Mouse (Mus musculus) limb, embryonic 14.5 days (tissue): ENCODE results near the gene Cdk9. TPM values are rescaled to one million over a fixed set of nuclear protein-coding genes. Genes with fewer than 3 reads are reported as not detected.
A peak's percentile ranks its signal among the peaks of the same experiment; 100 is the strongest.

Experiments
- ATAC-seq: fragments of 200-750 bp; cut with Nextera tagmentation; 2 replicates; pipeline ENCODE4 v1.8.0; 2017; ENCODE audit warnings: low read depth, moderate number of reproducible peaks, moderate TSS enrichment; ENCODE audit not compliant: low FRiP score
- DNase-seq: peaks from one replicate; pipeline ENCODE4 v3.0.0-alpha.2; 2015; ENCODE audit warnings: low spot score
- H3K27ac ChIP-seq: fragments of 300-500 bp; sonication (generic); replicated peaks from 2 replicates; pipeline ENCODE4 v1.5.1; 2014; ENCODE audit warnings: low read depth, mild to moderate bottlenecking, low read length, moderate library complexity, mixed read lengths
- H3K27me3 ChIP-seq: fragments of 300-500 bp; sonication (generic); 2 replicates; pipeline ENCODE4 v1.6.1; 2014; ENCODE audit warnings: low read length, mixed read lengths; ENCODE audit not compliant: control insufficient read depth, insufficient read depth
- H3K36me3 ChIP-seq: fragments of 300-500 bp; sonication (generic); 2 replicates; pipeline ENCODE4 v1.6.1; 2014; ENCODE audit warnings: mild to moderate bottlenecking, low read length, moderate library complexity, mixed read lengths; ENCODE audit not compliant: control insufficient read depth, insufficient read depth
- H3K4me1 ChIP-seq: fragments of 300-500 bp; sonication (generic); 2 replicates; pipeline ENCODE4 v1.6.1; 2014; ENCODE audit warnings: antibody characterized with exemption, low read length, mixed read lengths; ENCODE audit not compliant: control insufficient read depth, insufficient read depth
- H3K4me2 ChIP-seq: fragments of 300-500 bp; sonication (generic); replicated peaks from 2 replicates; pipeline ENCODE4 v1.6.1; 2014; ENCODE audit warnings: low read depth, mild to moderate bottlenecking, low read length, moderate library complexity; ENCODE audit not compliant: severe bottlenecking
- H3K4me3 ChIP-seq: fragments of 300-500 bp; sonication (generic); replicated peaks from 2 replicates; pipeline ENCODE4 v1.5.1; 2014; ENCODE audit warnings: low read length
- H3K9ac ChIP-seq: fragments of 300-500 bp; sonication (generic); 2 replicates; pipeline ENCODE4 v1.6.1; 2014; ENCODE audit warnings: mild to moderate bottlenecking, low read depth, low read length, moderate library complexity; ENCODE audit not compliant: severe bottlenecking
- H3K9me3 ChIP-seq: fragments of 300-500 bp; sonication (generic); 2 replicates; pipeline ENCODE4 v1.6.1; 2016; ENCODE audit warnings: low read length; ENCODE audit not compliant: control insufficient read depth
- POLR2A ChIP-seq: fragments of 200-500 bp; IDR thresholded peaks from 2 replicates; pipeline ENCODE4 v1.8.0; 2012; ENCODE audit warnings: inconsistent platforms, mild to moderate bottlenecking, moderate library complexity, borderline replicate concordance; ENCODE audit not compliant: insufficient read depth, insufficient read length; ENCODE audit errors: extremely low read depth
- WGBS: fragments of 180-500 bp; shearing (Covaris S2); extraction: QIAGEN DNeasy Blood & Tissue Kit; methylation state at CpG from one replicate; pipeline ENCODE4 v1.1.7; 2014; 5-methylcytosine and 5-hydroxymethylcytosine counted together
- polyA plus RNA-seq, 2 experiments: library from polyadenylated mRNA; depleted of rRNA in 1 of 2; stranded (reverse) in 1 of 2; unstranded in 1 of 2; fragments of >200 nt; fragmentation: Nextera tagmentation in 1 of 2; extraction: Ambion mirVana in 1 of 2; gene quantifications; 2 replicates each; pipeline versions ENCODE4 v1.2.1 to v1.2.3; 2012 to 2014

Gene Cdk9
- polyA plus RNA-seq, 2 experiments: 84.7 to 211 TPM

- no peaks in the 10 kb centered on the region for H3K27me3 ChIP-seq
- peaks cover 26% of the 10 kb centered on the region for H3K4me1 ChIP-seq
- H3K36me3 ChIP-seq: no peaks in the 10 kb centered on the region
- DNase-seq (no peak), ATAC-seq (no peak)
- no peak overlapping the region for H3K27ac ChIP-seq
- no peak overlapping the region for H3K4me2 ChIP-seq
- H3K9ac ChIP-seq: no peak overlapping the region; the same call in 1 of the 2 replicates
- no peak for TF ChIP-seq POLR2A
- no peaks in the 10 kb centered on the region for H3K9me3 ChIP-seq
- 34% methylated on average over 4 of the region's 4 CpGs for WGBS
- no peak overlapping the region for H3K4me3 ChIP-seq
These were observed 21.6 kb upstream of the Cdk9 start for GRCm38 (mm10) chr2:32734480-32734879.

- Histone ChIP-seq H3K4me3 (no peak overlapping the region), H3K9ac (no peak overlapping the region), H3K27ac (no peak overlapping the region), H3K36me3 (no peaks in the 10 kb centered on the region), H3K9me3 (no peaks in the 10 kb centered on the region), H3K4me1 (peaks cover 36% of the 10 kb centered on the region), H3K4me2 (no peak overlapping the region), H3K27me3 (no peaks in the 10 kb centered on the region)
- 78% methylated on average over 6 of the region's 6 CpGs for WGBS
- ATAC-seq (no peak), DNase-seq (no peak)
- TF ChIP-seq POLR2A: no peak
These were observed 19.8 kb upstream of the Cdk9 start for GRCm38 (mm10) chr2:32732695-32733094.

- ATAC-seq: no peak
- no peak for TF ChIP-seq POLR2A
- no peak overlapping the region for H3K4me2 ChIP-seq
These were observed 19.0 kb upstream of the Cdk9 start for GRCm38 (mm10) chr2:32731911-32732310.

GRCm38 (mm10) chr2:32730854-32731253, 18.0 kb upstream of the Cdk9 start:
- DNase-seq: peak; percentile 73
- Histone ChIP-seq H3K4me2 (peak overlapping the region; percentile 28), H3K4me3 (no peak overlapping the region), H3K9me3 (no peaks in the 10 kb centered on the region), H3K27ac (peak overlapping the region; percentile 68), H3K9ac (0 out of 2 replicates have a peak overlapping the region, but pooled peaks have one; percentile 18), H3K36me3 (no peaks in the 10 kb centered on the region), H3K4me1 (peaks cover 39% of the 10 kb centered on the region), H3K27me3 (no peaks in the 10 kb centered on the region)
- 4% methylated on average over 11 of the region's 11 CpGs for WGBS
- TF ChIP-seq POLR2A: no peak
- peak; percentile 41 for ATAC-seq

More at GRCm38 (mm10) chr2:32731911-32732310, 19.0 kb upstream of the Cdk9 start:
- DNase-seq: no peak
- H3K27me3 ChIP-seq: no peaks in the 10 kb centered on the region
- peak overlapping the region; percentile 12; the same call in 1 of the 2 replicates for H3K9ac ChIP-seq
- no peaks in the 10 kb centered on the region for H3K9me3 ChIP-seq
- 72% methylated on average over 4 of the region's 4 CpGs for WGBS
- H3K36me3 ChIP-seq: no peaks in the 10 kb centered on the region
- H3K4me3 ChIP-seq: no peak overlapping the region
- peak overlapping the region; percentile 33; the same call in 1 of the 2 replicates for H3K27ac ChIP-seq
- H3K4me1 ChIP-seq: peaks cover 39% of the 10 kb centered on the region

- WGBS: 54% methylated on average over 4 of the region's 4 CpGs
These were observed 16.7 kb upstream of the Cdk9 start for GRCm38 (mm10) chr2:32729547-32729946.

GRCm38 (mm10) chr2:32728463-32728862, 15.6 kb upstream of the Cdk9 start:
- ATAC-seq: no peak
- H3K9me3 ChIP-seq: no peaks in the 10 kb centered on the region
- no peak overlapping the region for H3K27ac ChIP-seq
- TF ChIP-seq POLR2A: no peak
- peak overlapping the region; percentile 57 for H3K4me2 ChIP-seq
- DNase-seq: no peak
- H3K4me3 ChIP-seq: peak overlapping the region; percentile 36
- H3K4me1 ChIP-seq: peaks cover 34% of the 10 kb centered on the region
- H3K36me3 ChIP-seq: no peaks in the 10 kb centered on the region
- H3K9ac ChIP-seq: peak overlapping the region; percentile 7; the same call in 1 of the 2 replicates
- WGBS: 50% methylated on average over 7 of the region's 7 CpGs
- no peaks in the 10 kb centered on the region for H3K27me3 ChIP-seq

More at GRCm38 (mm10) chr2:32729547-32729946, 16.7 kb upstream of the Cdk9 start:
- DNase-seq: no peak
- no peaks in the 10 kb centered on the region for H3K27me3 ChIP-seq
- no peaks in the 10 kb centered on the region for H3K9me3 ChIP-seq
- H3K27ac ChIP-seq: no peak overlapping the region
- 0 out of 2 replicates have a peak overlapping the region, but pooled peaks have one; percentile 28 for H3K4me2 ChIP-seq
- H3K9ac ChIP-seq: no peak overlapping the region
- no peak for ATAC-seq
- H3K36me3 ChIP-seq: no peaks in the 10 kb centered on the region
- H3K4me3 ChIP-seq: no peak overlapping the region
- no peak for TF ChIP-seq POLR2A
- peaks cover 37% of the 10 kb centered on the region for H3K4me1 ChIP-seq
